Mouse (Mus musculus): ENCODE measurements around the gene Erv3. TPM values are rescaled to one million over a fixed set of nuclear protein-coding genes. Genes with fewer than 3 reads are reported as not detected.
A peak's percentile ranks its signal among the peaks of the same experiment; 100 is the strongest.

The Erv3 gene
- polyA plus RNA-seq, 1 experiment from 2014 or later: not detected

- no peak for ATAC-seq (ENCODE audit: insufficient number of reproducible peaks, insufficient read depth, low FRiP score, low read depth)
- H3K9me3 ChIP-seq (ENCODE audit: control insufficient read depth, low read depth, low read length): no peaks in the 10 kb centered on the region
- H3K27me3 ChIP-seq (ENCODE audit: control insufficient read depth, insufficient read depth, low read length): no peaks in the 10 kb centered on the region
- H3K27ac ChIP-seq (ENCODE audit: low read length): no peak overlapping the region
- no peaks in the 10 kb centered on the region for H3K4me1 ChIP-seq (ENCODE audit: control insufficient read depth, insufficient read depth, low read length)
- no peaks in the 10 kb centered on the region for H3K36me3 ChIP-seq (ENCODE audit: control insufficient read depth, insufficient read depth, low read length)
- no peak overlapping the region for H3K9ac ChIP-seq (replicated peaks; ENCODE audit: low read depth, low read length)
- H3K4me3 ChIP-seq (ENCODE audit: low read depth, low read length): no peak overlapping the region
- H3K4me2 ChIP-seq (replicated peaks; ENCODE audit: low read depth, low read length): no peak overlapping the region
These were observed 1.7 kb downstream of the Erv3 start for GRCm38 (mm10) chr2:131857838-131858237.

DNA sequence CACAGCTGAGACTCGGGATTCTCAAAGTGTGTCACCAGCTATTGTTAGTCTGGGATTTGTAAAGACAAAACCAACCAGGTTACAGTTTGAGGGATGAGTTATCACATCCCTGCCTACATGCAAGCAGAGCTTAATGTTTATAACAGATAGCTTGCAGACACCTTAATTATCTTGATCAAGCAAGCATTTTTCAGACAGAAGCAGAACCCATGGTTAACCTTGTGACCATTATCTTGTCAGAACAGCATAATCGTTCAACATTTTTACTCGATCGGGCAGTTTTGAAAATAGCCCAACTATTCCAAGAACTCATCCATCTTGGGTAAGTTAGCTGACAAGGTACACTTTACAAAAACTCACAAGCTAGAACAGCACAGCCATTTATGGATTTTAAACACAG lies 5.8 kb downstream of the Erv3 start:
- Histone ChIP-seq H3K4me2 (replicated peaks; ENCODE audit: low read depth, low read length) (no peak overlapping the region), H3K27me3 (ENCODE audit: control insufficient read depth, insufficient read depth, low read length) (no peaks in the 10 kb centered on the region), H3K36me3 (ENCODE audit: control insufficient read depth, insufficient read depth, low read length) (no peaks in the 10 kb centered on the region), H3K9me3 (ENCODE audit: control insufficient read depth, low read depth, low read length) (no peaks in the 10 kb centered on the region), H3K27ac (ENCODE audit: low read length) (no peak overlapping the region), H3K9ac (replicated peaks; ENCODE audit: low read depth, low read length) (no peak overlapping the region), H3K4me1 (ENCODE audit: control insufficient read depth, insufficient read depth, low read length) (no peaks in the 10 kb centered on the region), H3K4me3 (ENCODE audit: low read depth, low read length) (no peak overlapping the region)
- 38% methylated on average over 4 of the region's 4 CpGs for WGBS
- ATAC-seq (ENCODE audit: insufficient number of reproducible peaks, insufficient read depth, low FRiP score, low read depth): no peak

- Histone ChIP-seq H3K36me3 (ENCODE audit: control insufficient read depth, insufficient read depth, low read length) (no peaks in the 10 kb centered on the region), H3K9me3 (ENCODE audit: control insufficient read depth, low read depth, low read length) (no peaks in the 10 kb centered on the region), H3K4me1 (ENCODE audit: control insufficient read depth, insufficient read depth, low read length) (0 out of 2 replicates have a peak, but pooled peaks cover 1% of the 10 kb centered on the region), H3K27me3 (ENCODE audit: control insufficient read depth, insufficient read depth, low read length) (no peaks in the 10 kb centered on the region), H3K4me2 (replicated peaks; ENCODE audit: low read depth, low read length) (no peak overlapping the region), H3K9ac (replicated peaks; ENCODE audit: low read depth, low read length) (no peak overlapping the region), H3K27ac (ENCODE audit: low read length) (no peak overlapping the region), H3K4me3 (ENCODE audit: low read depth, low read length) (no peak overlapping the region)
- no peak for ATAC-seq (ENCODE audit: insufficient number of reproducible peaks, insufficient read depth, low FRiP score, low read depth)
- 80% methylated on average over 12 of the region's 12 CpGs for WGBS
These were observed 8.0 kb downstream of the Erv3 start for GRCm38 (mm10) chr2:131851333-131852092.

GRCm38 (mm10) chr2:131850047-131850446 lies 9.5 kb downstream of the Erv3 start:
- Histone ChIP-seq H3K27ac (ENCODE audit: low read length) (no peak overlapping the region), H3K4me2 (replicated peaks; ENCODE audit: low read depth, low read length) (no peak overlapping the region), H3K36me3 (ENCODE audit: control insufficient read depth, insufficient read depth, low read length) (no peaks in the 10 kb centered on the region), H3K27me3 (ENCODE audit: control insufficient read depth, insufficient read depth, low read length) (no peaks in the 10 kb centered on the region), H3K4me1 (ENCODE audit: control insufficient read depth, insufficient read depth, low read length) (peaks cover 16% of the 10 kb centered on the region; the same call in 1 of the 2 replicates), H3K9me3 (ENCODE audit: control insufficient read depth, low read depth, low read length) (no peaks in the 10 kb centered on the region), H3K9ac (replicated peaks; ENCODE audit: low read depth, low read length) (no peak overlapping the region), H3K4me3 (ENCODE audit: low read depth, low read length) (no peak overlapping the region)
- WGBS: 96% methylated on average over 4 of the region's 4 CpGs
- no peak for ATAC-seq (ENCODE audit: insufficient number of reproducible peaks, insufficient read depth, low FRiP score, low read depth)

DNA sequence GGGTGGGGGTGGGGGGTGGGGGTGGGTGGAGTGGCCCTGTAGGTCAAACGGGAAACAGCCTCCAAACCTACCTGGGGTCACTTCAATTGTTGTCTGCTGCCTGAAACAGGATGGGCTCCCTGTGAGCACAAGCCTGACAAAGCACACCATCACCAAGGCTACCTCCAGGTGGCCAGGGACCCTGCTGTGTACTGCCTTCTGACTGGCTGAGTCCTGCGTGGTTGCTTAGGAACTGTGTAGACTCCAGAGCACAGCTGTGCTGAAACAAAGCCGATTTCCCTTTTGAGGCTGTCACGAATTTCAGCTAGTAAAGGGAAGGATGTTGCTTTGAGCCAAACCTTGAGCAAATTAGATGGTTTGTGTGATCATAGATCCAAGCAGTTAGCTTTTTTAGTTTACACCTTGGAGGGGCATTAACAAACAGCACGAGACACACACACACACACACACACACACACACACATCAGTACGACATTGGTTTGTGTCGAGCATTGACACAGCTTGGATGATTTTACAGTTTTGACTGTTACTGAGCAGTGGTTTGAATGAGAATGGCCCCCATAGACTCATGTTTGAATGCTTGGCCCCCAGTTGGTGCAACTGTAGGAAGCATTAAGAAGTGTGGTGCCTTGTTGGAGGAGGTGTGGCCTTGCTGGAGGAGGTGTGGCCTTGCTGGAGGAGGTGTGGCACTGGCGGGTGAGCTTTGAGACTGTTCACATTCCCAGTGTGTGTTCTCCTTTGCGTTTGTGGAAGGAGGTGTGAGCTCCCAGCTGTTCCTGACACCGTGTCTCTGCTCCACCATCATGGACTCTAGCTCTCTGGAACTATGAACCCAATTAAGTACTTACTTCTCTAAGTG lies 11.8 kb downstream of the Erv3 start:
- H3K9me3 ChIP-seq (ENCODE audit: control insufficient read depth, low read depth, low read length): no peaks in the 10 kb centered on the region
- 11% methylated on average over 10 of the region's 10 CpGs for WGBS
- peaks cover 16% of the 10 kb centered on the region; the same call in 1 of the 2 replicates for H3K4me1 ChIP-seq (ENCODE audit: control insufficient read depth, insufficient read depth, low read length)
- H3K27ac ChIP-seq (ENCODE audit: low read length): no peak overlapping the region; the same call in 1 of the 2 replicates
- H3K9ac ChIP-seq (replicated peaks; ENCODE audit: low read depth, low read length): no peak overlapping the region
- peak; percentile 82; the same call in 1 of the 2 replicates for ATAC-seq (ENCODE audit: insufficient number of reproducible peaks, insufficient read depth, low FRiP score, low read depth)
- no peak overlapping the region for H3K4me3 ChIP-seq (ENCODE audit: low read depth, low read length)
- H3K4me2 ChIP-seq (replicated peaks; ENCODE audit: low read depth, low read length): no peak overlapping the region
- H3K36me3 ChIP-seq (ENCODE audit: control insufficient read depth, insufficient read depth, low read length): no peaks in the 10 kb centered on the region
- H3K27me3 ChIP-seq (ENCODE audit: control insufficient read depth, insufficient read depth, low read length): no peaks in the 10 kb centered on the region

DNA sequence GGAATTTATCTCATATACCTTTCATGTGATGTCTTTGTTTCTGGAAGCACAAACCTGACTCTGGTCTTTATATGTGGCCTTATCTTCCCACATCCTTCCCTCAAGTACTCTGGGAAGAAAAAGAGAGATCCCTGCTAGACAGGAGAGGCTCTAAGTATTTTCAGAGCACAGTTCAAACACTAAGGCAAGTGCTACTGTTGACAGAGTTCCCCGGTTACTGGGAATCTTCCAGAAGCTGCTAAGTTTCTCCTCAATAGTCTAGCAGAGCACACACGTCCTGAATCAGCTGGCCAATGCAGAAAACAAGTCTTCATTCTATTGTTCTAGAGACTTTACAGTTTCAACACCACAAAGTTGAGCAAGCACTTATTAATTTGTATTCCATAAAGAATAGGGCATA lies 12.7 kb downstream of the Erv3 start:
- Histone ChIP-seq H3K9ac (replicated peaks; ENCODE audit: low read depth, low read length) (no peak overlapping the region), H3K27me3 (ENCODE audit: control insufficient read depth, insufficient read depth, low read length) (no peaks in the 10 kb centered on the region), H3K36me3 (ENCODE audit: control insufficient read depth, insufficient read depth, low read length) (no peaks in the 10 kb centered on the region), H3K4me1 (ENCODE audit: control insufficient read depth, insufficient read depth, low read length) (peaks cover 16% of the 10 kb centered on the region; the same call in 1 of the 2 replicates), H3K27ac (ENCODE audit: low read length) (no peak overlapping the region), H3K4me2 (replicated peaks; ENCODE audit: low read depth, low read length) (no peak overlapping the region), H3K4me3 (ENCODE audit: low read depth, low read length) (no peak overlapping the region), H3K9me3 (ENCODE audit: control insufficient read depth, low read depth, low read length) (no peaks in the 10 kb centered on the region)
- ATAC-seq (ENCODE audit: insufficient number of reproducible peaks, insufficient read depth, low FRiP score, low read depth): no peak
- WGBS: 43% methylated on average over 2 of the region's 2 CpGs

- H3K27me3 ChIP-seq (ENCODE audit: control insufficient read depth, insufficient read depth, low read length): no peaks in the 10 kb centered on the region
- H3K9ac ChIP-seq (replicated peaks; ENCODE audit: low read depth, low read length): no peak overlapping the region
- H3K27ac ChIP-seq (ENCODE audit: low read length): no peak overlapping the region
- H3K4me1 ChIP-seq (ENCODE audit: control insufficient read depth, insufficient read depth, low read length): peaks cover 16% of the 10 kb centered on the region; the same call in 1 of the 2 replicates
- no peak overlapping the region for H3K4me3 ChIP-seq (ENCODE audit: low read depth, low read length)
- 55% methylated on average over 11 of the region's 11 CpGs for whole genome bisulfite sequencing
- no peaks in the 10 kb centered on the region for H3K36me3 ChIP-seq (ENCODE audit: control insufficient read depth, insufficient read depth, low read length)
- H3K9me3 ChIP-seq (ENCODE audit: control insufficient read depth, low read depth, low read length): no peaks in the 10 kb centered on the region
- no peak for ATAC-seq (ENCODE audit: insufficient number of reproducible peaks, insufficient read depth, low FRiP score, low read depth)
- no peak overlapping the region for H3K4me2 ChIP-seq (replicated peaks; ENCODE audit: low read depth, low read length)
These were observed 13.3 kb downstream of the Erv3 start for GRCm38 (mm10) chr2:131846132-131846710.

DNA sequence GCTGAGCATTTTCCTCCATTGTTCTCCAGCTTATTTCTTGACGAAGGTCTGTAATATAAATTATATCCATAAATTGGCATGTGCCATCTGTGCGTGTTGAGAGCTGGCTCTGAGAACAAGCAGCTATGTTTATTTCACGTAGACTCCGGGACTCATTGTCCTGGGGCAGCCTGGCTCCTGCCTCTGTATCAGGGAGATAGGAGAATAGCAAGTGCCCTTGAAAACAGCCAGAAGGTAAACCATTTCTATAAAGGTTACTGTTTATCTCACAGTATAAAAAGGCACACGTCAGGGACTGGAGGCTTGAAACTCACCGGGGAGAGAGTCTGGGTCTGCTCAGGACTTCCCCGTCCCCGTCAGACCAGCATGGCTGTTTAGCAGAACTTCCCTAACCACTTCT lies 13.9 kb downstream of the Erv3 start:
- 35% methylated on average over 8 of the region's 8 CpGs for WGBS
- Histone ChIP-seq H3K4me2 (replicated peaks; ENCODE audit: low read depth, low read length) (no peak overlapping the region), H3K9ac (replicated peaks; ENCODE audit: low read depth, low read length) (no peak overlapping the region)

More for the DNA sequence above, 13.9 kb downstream of the Erv3 start:
- no peak for ATAC-seq (ENCODE audit: insufficient number of reproducible peaks, insufficient read depth, low FRiP score, low read depth)
- peaks cover 16% of the 10 kb centered on the region; the same call in 1 of the 2 replicates for H3K4me1 ChIP-seq (ENCODE audit: control insufficient read depth, insufficient read depth, low read length)
- H3K4me3 ChIP-seq (ENCODE audit: low read depth, low read length): no peak overlapping the region
- no peaks in the 10 kb centered on the region for H3K27me3 ChIP-seq (ENCODE audit: control insufficient read depth, insufficient read depth, low read length)
- no peaks in the 10 kb centered on the region for H3K36me3 ChIP-seq (ENCODE audit: control insufficient read depth, insufficient read depth, low read length)
- H3K27ac ChIP-seq (ENCODE audit: low read length): no peak overlapping the region
- H3K9me3 ChIP-seq (ENCODE audit: control insufficient read depth, low read depth, low read length): no peaks in the 10 kb centered on the region
